ENCODE assay signal across 8 mouse cellular contexts in the genomic region with DNA sequence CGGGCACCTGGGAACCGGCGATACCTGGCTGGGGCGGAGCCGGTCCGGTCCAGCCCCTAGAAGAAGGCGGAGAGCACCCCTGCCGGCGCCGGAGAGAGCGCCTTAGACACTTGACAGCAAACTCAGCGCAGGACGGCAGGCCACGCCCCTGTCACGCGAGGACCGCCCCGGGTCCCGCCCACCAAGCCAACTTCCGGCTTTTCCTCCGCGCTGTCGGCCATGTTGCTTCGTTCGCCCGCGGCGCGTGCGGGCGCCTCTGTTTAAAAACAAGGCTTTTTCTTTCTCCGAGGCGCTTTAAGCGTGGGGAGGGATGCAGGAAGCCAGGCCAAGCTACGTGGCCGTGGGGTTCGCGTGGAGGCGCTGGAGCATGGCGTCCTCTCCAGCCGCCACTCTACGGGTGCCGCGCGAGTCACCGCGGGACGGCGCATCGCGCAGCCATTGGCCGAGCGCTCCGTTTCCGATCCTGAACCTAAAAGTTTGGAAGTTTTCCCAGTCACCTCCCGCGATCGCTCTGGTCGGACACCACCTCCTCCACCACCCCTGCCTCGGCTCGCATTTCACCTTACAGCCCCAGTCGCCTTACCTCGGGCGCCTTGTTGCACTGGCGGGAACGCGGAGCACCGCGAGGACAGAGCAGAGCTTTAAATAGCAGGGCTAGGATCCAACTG. TPM values are rescaled to one million over a fixed set of nuclear protein-coding genes. Genes with fewer than 3 reads are reported as not detected.
A peak's percentile ranks its signal among the peaks of the same experiment; 100 is the strongest.
DNase-seq lines count a peak whose midpoint lies in the region; ATAC-seq and TF ChIP-seq lines count a peak whose summit lies in the region.

A gene (minus strand): TSS at position 124 of the 668 bp plus-strand sequence.

- peak within 1 kb of the TSS; percentile 62; the same call in 1 of the 2 replicates for H3K27ac ChIP-seq in hindbrain, postnatal 0 days
- H3K27ac ChIP-seq in left cerebral cortex, adult 2 months: peak within 1 kb of the TSS; percentile 84
- peak within 1 kb of the TSS; percentile 48 for H3K27ac ChIP-seq in macrophage

- peak; percentile 96 for ATAC-seq in hindbrain, postnatal 0 days

- peaks cover 46% of the 10 kb centered on the region for H3K79me2 ChIP-seq in macrophage (ENCODE audit: inconsistent target)

- peak within 1 kb of the TSS; percentile 69 for H3K4me3 ChIP-seq in hindbrain, postnatal 0 days (ENCODE audit: low read length)
- peak within 1 kb of the TSS; percentile 67 for H3K4me3 ChIP-seq in left cerebral cortex, adult 2 months
- H3K4me3 ChIP-seq in macrophage (ENCODE audit: inconsistent target): peak within 1 kb of the TSS; percentile 91

- 1% methylated on average over 69 of the region's 69 CpGs for WGBS in hindbrain, postnatal 0 days
- WGBS in macrophage (ENCODE audit: missing documents): under 1% methylated on average over 64 of the region's 69 CpGs

- intact Hi-C loops in left cerebral cortex, adult 2 months (cut with DNase I): no loop called here

- no peaks in the 10 kb centered on the region for H3K9me3 ChIP-seq in hindbrain, postnatal 0 days (ENCODE audit: low read length)

- peak; percentile 61 for TF ChIP-seq CTCF in hindbrain, postnatal 0 days (IDR thresholded peaks at IDR 0.05; ENCODE audit: low read depth)
- peak; percentile 55 for TF ChIP-seq CTCF in left cerebral cortex, adult 2 months (IDR thresholded peaks at IDR 0.05)

- H3K4me2 ChIP-seq in hindbrain, postnatal 0 days (ENCODE audit: low read depth, low read length): peak within 1 kb of the TSS; percentile 87

- H3K27me3 ChIP-seq in hindbrain, postnatal 0 days (ENCODE audit: insufficient read depth, low read length): peaks cover 10% of the 10 kb centered on the region; the same call in 1 of the 2 replicates

- H3K4me1 ChIP-seq in hindbrain, postnatal 0 days (ENCODE audit: insufficient read depth, low read length): peaks cover 3% of the 10 kb centered on the region; the same call in 1 of the 2 replicates

- no peaks in the 10 kb centered on the region for H3K36me3 ChIP-seq in hindbrain, postnatal 0 days (ENCODE audit: insufficient read depth, low read length)
- H3K36me3 ChIP-seq in macrophage (ENCODE audit: inconsistent target): no peaks in the 10 kb centered on the region

- peak; percentile 96 to 99 for DNase-seq in adrenal gland, adult (ENCODE audit: inconsistent age in 2 of 2, low spot score in 1 of 2)
- peak; percentile 95 for DNase-seq in embryo, embryonic 10 days (ENCODE audit: low spot score)
- DNase-seq in gastrocnemius, adult 8-10 months (ENCODE audit: low spot score in 2 of 2): peak; percentile 90 to 92
- peak; percentile 94 for DNase-seq in hindbrain, postnatal 0 days (ENCODE audit: low spot score)
- DNase-seq in left cerebral cortex, adult 2 months (ENCODE audit: extremely low spot score in 1 of 2, low spot score in 2 of 2): peak; percentile 92 to 94
- DNase-seq in retina, postnatal 7 days (ENCODE audit: low read depth, low spot score): peak; percentile 83
- peak; percentile 93 to 97 for DNase-seq in urinary bladder, adult 18-20 months (ENCODE audit: low spot score in 2 of 2)

- peak within 1 kb of the TSS; percentile 40 for H3K9ac ChIP-seq in hindbrain, postnatal 0 days (replicated peaks; ENCODE audit: low read length)

RNA-seq across cellular contexts. Expression of the gene that starts here (rescaled TPM):
- under 1 TPM; 0.29 to 0.58 (median 0.37) TPM for total RNA-seq in gastrocnemius, adult 8-10 months (2022)
- total RNA-seq in hindbrain, postnatal 0 days (2014; rRNA removed): 2.3 and 3.2 TPM in 2 replicates
- 1.0 and 1.5 TPM in 2 replicates for polyA plus RNA-seq in hindbrain, postnatal 0 days (2015; fragmentation: Nextera tagmentation; extraction: Ambion mirVana)
- total RNA-seq in left cerebral cortex, adult 2 months (2021): 1 to 10 TPM; 3.4 to 4.8 TPM
- 10 to 100 TPM in 14 of 26 experiments, 1 to 10 TPM in 12; 2.3 to 57.6 (median 12.5) TPM for total RNA-seq in macrophage (2018; cell fraction: chromatin; rRNA removed)
- 10 to 100 TPM in 10 of 26 experiments, 1 to 10 TPM in 16; 3.0 to 22.5 (median 7.7) TPM for total RNA-seq in macrophage (2018; cell fraction: cytosol; rRNA removed)
- total RNA-seq in macrophage (2018; cell fraction: nucleus; rRNA removed): 10 to 100 TPM in 12 of 26 experiments, 1 to 10 TPM in 14; 3.7 to 48.0 (median 9.7) TPM
- 8.8 to 14.9 TPM (median 9.6 TPM) in 3 replicates for polyA plus RNA-seq in macrophage (2018)

Comparison
In these comparisons a context has a peak if more than half of its experiments do, and no peak if none do; other contexts are left out.
1. Peak in every context shown above with its lines: DNase-seq, ATAC-seq, H3K4me3 ChIP-seq and H3K27ac ChIP-seq.
2. Peak in DNase-seq in gastrocnemius, adult 8-10 months; RNA of the gene not detected or under 1 TPM.